Mouse (Mus musculus) neural tube, embryonic 14.5 days (tissue): ENCODE measurements at regions not wholly inside any gene's neighbourhood (a gene's known extent, or its start where the extent isn't known, plus 50 kb on each side); places are given as distances from the start of the nearest gene placed in this dataset.

Experiments
- ATAC-seq: fragments of 200-750 bp; cut with Nextera tagmentation; 2 replicates; pipeline ENCODE4 v1.8.0; 2017; ENCODE audit warnings: low read depth, mild to moderate bottlenecking, moderate TSS enrichment, moderate library complexity
- H3K27ac ChIP-seq: fragments of 300-500 bp; sonication (generic); 2 replicates; pipeline ENCODE4 v1.5.1; 2014; ENCODE audit warnings: low read depth, mild to moderate bottlenecking, control low read depth, low read length, moderate library complexity, mixed read lengths
- H3K27me3 ChIP-seq: fragments of 300-500 bp; sonication (generic); 2 replicates; pipeline ENCODE4 v1.6.1; 2014; ENCODE audit warnings: low read length; ENCODE audit not compliant: control insufficient read depth, insufficient read depth
- H3K36me3 ChIP-seq: fragments of 300-500 bp; sonication (generic); 2 replicates; pipeline ENCODE4 v1.6.1; 2014; ENCODE audit warnings: low read length, mixed read lengths; ENCODE audit not compliant: control insufficient read depth, insufficient read depth
- H3K4me1 ChIP-seq: fragments of 300-500 bp; sonication (generic); 2 replicates; pipeline ENCODE4 v1.6.1; 2014; ENCODE audit warnings: low read length; ENCODE audit not compliant: control insufficient read depth, insufficient read depth
- H3K4me2 ChIP-seq: fragments of 300-500 bp; sonication (generic); 2 replicates; pipeline ENCODE4 v1.6.1; 2014; ENCODE audit warnings: mild to moderate bottlenecking, low read depth, low read length, control low read depth
- H3K4me3 ChIP-seq: fragments of 300-500 bp; sonication (generic); 2 replicates; pipeline ENCODE4 v1.5.1; 2014; ENCODE audit warnings: low read depth, low read length, control low read depth, mixed read lengths
- H3K9ac ChIP-seq: fragments of 300-500 bp; sonication (generic); replicated peaks from 2 replicates; pipeline ENCODE4 v1.6.1; 2014; ENCODE audit warnings: low read depth, mild to moderate bottlenecking, control low read depth, low read length, mixed read lengths
- H3K9me3 ChIP-seq: fragments of 300-500 bp; sonication (generic); 2 replicates; pipeline ENCODE4 v1.6.1; 2016; ENCODE audit warnings: low read length; ENCODE audit not compliant: control insufficient read depth
- WGBS: fragments of 180-500 bp; shearing (Covaris S2); extraction: QIAGEN DNeasy Blood & Tissue Kit; methylation state at CpG from one replicate; pipeline ENCODE4 v1.1.7; 2014; 5-methylcytosine and 5-hydroxymethylcytosine counted together

- Histone ChIP-seq H3K27me3 (no peaks in the 10 kb centered on the region), H3K9ac (no peak overlapping the region), H3K4me1 (no peaks in the 10 kb centered on the region), H3K4me2 (no peak overlapping the region), H3K9me3 (no peaks in the 10 kb centered on the region), H3K4me3 (no peak overlapping the region), H3K27ac (no peak overlapping the region), H3K36me3 (no peaks in the 10 kb centered on the region)
- WGBS, result 73% methylated on average over 5 of the region's 5 CpGs
- ATAC-seq, result no peak
These were observed 157.4 kb upstream of the Cxcr4 start for GRCm38 (mm10) chr1:128749437-128749994.

- H3K9me3 ChIP-seq, result no peaks in the 10 kb centered on the region
- H3K36me3 ChIP-seq, result no peaks in the 10 kb centered on the region
- 92% methylated on average over 12 of the region's 12 CpGs for WGBS
- no peaks in the 10 kb centered on the region for H3K4me1 ChIP-seq
- no peak overlapping the region for H3K4me2 ChIP-seq
- no peak overlapping the region for H3K27ac ChIP-seq
- ATAC-seq, result no peak
- no peaks in the 10 kb centered on the region for H3K27me3 ChIP-seq
- no peak overlapping the region for H3K9ac ChIP-seq
- no peak overlapping the region for H3K4me3 ChIP-seq
These were observed 155.2 kb upstream of the Cxcr4 start for GRCm38 (mm10) chr1:128747196-128747790.

- no peak overlapping the region for H3K4me3 ChIP-seq
- H3K27me3 ChIP-seq, result no peaks in the 10 kb centered on the region
- whole genome bisulfite sequencing, result 67% methylated on average over 3 of the region's 3 CpGs
- no peak overlapping the region for H3K27ac ChIP-seq
- no peaks in the 10 kb centered on the region for H3K9me3 ChIP-seq
- H3K9ac ChIP-seq, result no peak overlapping the region
- H3K4me2 ChIP-seq, result no peak overlapping the region
- ATAC-seq, result no peak
- H3K36me3 ChIP-seq, result no peaks in the 10 kb centered on the region
- no peaks in the 10 kb centered on the region for H3K4me1 ChIP-seq
These were observed 154.4 kb upstream of the Cxcr4 start for GRCm38 (mm10) chr1:128746461-128747009.

GRCm38 (mm10) chr1:128740616-128741015, 148.5 kb upstream of the Cxcr4 start:
- 81% methylated on average over 2 of the region's 2 CpGs for WGBS
- Histone ChIP-seq H3K9ac (no peak overlapping the region), H3K9me3 (no peaks in the 10 kb centered on the region), H3K4me3 (no peak overlapping the region), H3K36me3 (no peaks in the 10 kb centered on the region), H3K27ac (no peak overlapping the region), H3K4me1 (no peaks in the 10 kb centered on the region), H3K4me2 (no peak overlapping the region), H3K27me3 (no peaks in the 10 kb centered on the region)
- ATAC-seq, result no peak

GRCm38 (mm10) chr1:128738152-128738551, 146.1 kb upstream of the Cxcr4 start:
- H3K4me3 ChIP-seq, result no peak overlapping the region
- H3K9ac ChIP-seq, result no peak overlapping the region
- no peak overlapping the region for H3K4me2 ChIP-seq
- H3K9me3 ChIP-seq, result no peaks in the 10 kb centered on the region
- H3K27me3 ChIP-seq, result no peaks in the 10 kb centered on the region
- no peak overlapping the region for H3K27ac ChIP-seq
- no peaks in the 10 kb centered on the region for H3K4me1 ChIP-seq
- ATAC-seq, result no peak
- 90% methylated on average over 4 of the region's 4 CpGs for WGBS
- no peaks in the 10 kb centered on the region for H3K36me3 ChIP-seq

- Histone ChIP-seq H3K9ac (no peak overlapping the region), H3K27me3 (no peaks in the 10 kb centered on the region), H3K9me3 (no peaks in the 10 kb centered on the region), H3K4me1 (no peaks in the 10 kb centered on the region), H3K4me3 (no peak overlapping the region), H3K4me2 (no peak overlapping the region), H3K27ac (no peak overlapping the region), H3K36me3 (no peaks in the 10 kb centered on the region)
- ATAC-seq, result no peak
- 80% methylated on average over 2 of the region's 2 CpGs for WGBS
These were observed 142.8 kb upstream of the Cxcr4 start for GRCm38 (mm10) chr1:128734857-128735256.

GRCm38 (mm10) chr1:128731445-128731844, 139.4 kb upstream of the Cxcr4 start:
- Histone ChIP-seq H3K4me3 (no peak overlapping the region), H3K4me2 (no peak overlapping the region), H3K9me3 (no peaks in the 10 kb centered on the region), H3K9ac (no peak overlapping the region), H3K27me3 (no peaks in the 10 kb centered on the region), H3K4me1 (no peaks in the 10 kb centered on the region), H3K27ac (no peak overlapping the region), H3K36me3 (no peaks in the 10 kb centered on the region)
- 87% methylated on average over 3 of the region's 3 CpGs for WGBS
- ATAC-seq, result no peak

- 84% methylated on average over 6 of the region's 6 CpGs for WGBS
- no peaks in the 10 kb centered on the region for H3K36me3 ChIP-seq
- H3K27ac ChIP-seq, result no peak overlapping the region
- no peak overlapping the region for H3K9ac ChIP-seq
- H3K4me3 ChIP-seq, result no peak overlapping the region
- no peak overlapping the region for H3K4me2 ChIP-seq
- no peaks in the 10 kb centered on the region for H3K9me3 ChIP-seq
- H3K27me3 ChIP-seq, result no peaks in the 10 kb centered on the region
- no peak for ATAC-seq
- H3K4me1 ChIP-seq, result no peaks in the 10 kb centered on the region
These were observed 132.5 kb upstream of the Cxcr4 start for GRCm38 (mm10) chr1:128724433-128725091.

- no peaks in the 10 kb centered on the region for H3K27me3 ChIP-seq
- H3K9me3 ChIP-seq, result no peaks in the 10 kb centered on the region
- H3K4me1 ChIP-seq, result no peaks in the 10 kb centered on the region
- H3K9ac ChIP-seq, result no peak overlapping the region
- no peak overlapping the region for H3K27ac ChIP-seq
- no peaks in the 10 kb centered on the region for H3K36me3 ChIP-seq
- WGBS, result 56% methylated on average over 3 of the region's 3 CpGs
- no peak for ATAC-seq
- H3K4me3 ChIP-seq, result no peak overlapping the region
- no peak overlapping the region for H3K4me2 ChIP-seq
These were observed 131.8 kb upstream of the Cxcr4 start for GRCm38 (mm10) chr1:128723843-128724242.
